Comparison of ENCODE assay signal across 27 mouse cellular contexts in the genomic region with DNA sequence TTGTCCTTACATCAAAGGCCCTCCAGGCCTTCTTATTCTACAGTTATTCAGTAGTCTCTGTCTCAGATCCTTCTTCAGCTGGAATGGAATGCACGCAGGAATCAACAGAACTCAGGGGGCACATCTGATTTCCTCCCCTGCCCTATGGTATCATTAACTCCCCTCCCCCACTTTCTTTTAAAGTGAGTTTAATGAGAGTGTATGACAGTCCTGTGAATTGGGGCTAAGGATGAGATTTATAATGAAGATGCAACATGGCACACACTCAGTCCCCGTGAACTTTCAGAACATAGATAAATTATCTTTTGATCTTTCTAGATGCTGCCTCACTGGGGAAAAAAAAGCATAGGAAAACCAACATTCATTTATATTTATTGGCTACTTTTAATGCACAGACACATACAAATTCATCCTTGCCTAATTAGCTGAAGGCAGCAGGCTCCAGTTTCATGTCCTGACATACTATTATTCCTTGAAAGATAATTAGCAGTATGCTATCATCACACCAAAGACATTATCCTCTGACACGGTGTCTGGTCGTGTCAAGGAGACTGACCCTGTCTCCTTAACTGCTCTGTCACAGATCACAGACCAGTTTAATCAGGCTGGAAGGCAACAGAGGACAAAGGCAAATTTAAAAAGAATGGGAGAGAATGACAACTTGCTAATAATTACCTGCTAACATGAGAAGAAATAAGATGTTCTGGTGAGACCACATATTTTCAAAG. TPM values are rescaled to one million over a fixed set of nuclear protein-coding genes. Genes with fewer than 3 reads are reported as not detected.
DNase-seq lines count a peak whose midpoint lies in the region; ATAC-seq lines count a peak whose summit lies in the region.
"Had no signal": no experiment of that assay in that cellular context is flagged by ENCODE, and none has a peak within 500 bp of the region (broad histone marks: within the 10 kb centered on the region; RNA-seq: fewer than 3 reads in every experiment).

No protein-coding gene starts in this region.

- H3K4me2 ChIP-seq in hindbrain, embryonic 12.5 days (replicated peaks) = no peak overlapping the region
- no peak overlapping the region for H3K4me2 ChIP-seq in hindbrain, embryonic 11.5 days (replicated peaks; ENCODE audit: low read depth, low read length)
- no peak overlapping the region for H3K4me2 ChIP-seq in midbrain, embryonic 11.5 days
- no peak overlapping the region for H3K4me2 ChIP-seq in midbrain, embryonic 13.5 days (replicated peaks)
- no peak overlapping the region for H3K4me2 ChIP-seq in neural tube, embryonic 14.5 days (ENCODE audit: low read depth, low read length)
- H3K4me2 ChIP-seq: embryonic facial prominence, embryonic 15.5 days; heart, embryonic 15.5 days; liver, embryonic 13.5 days had no signal

- no peak for DNase-seq in hindbrain, embryonic 11.5 days (ENCODE audit: low spot score)
- DNase-seq in midbrain, embryonic 11.5 days (ENCODE audit: low spot score, missing footprints) = no peak
- DNase-seq in midbrain, embryonic 10.5 days (ENCODE audit: low spot score) = no peak
- DNase-seq in natural killer cell, adult 2 months (ENCODE audit: low spot score in 2 of 2) = no peak
- DNase-seq: adrenal gland, adult 8-10 months; B cell, adult 2 months; cerebellum, adult 2 months; cerebellum, postnatal 36 days; embryo, embryonic 11 days; gastrocnemius, adult 2 months; heart, postnatal 36 days; kidney, adult 8-10 months; kidney, postnatal 36 days; liver, embryonic 13.5 days; lung, adult 2 months; retina, postnatal 1 day; right cerebral cortex, postnatal 25 days; spleen, adult 18-20 months had no signal

- H3K4me1 ChIP-seq in hindbrain, embryonic 12.5 days = no peaks in the 10 kb centered on the region
- H3K4me1 ChIP-seq in hindbrain, embryonic 11.5 days (replicated peaks; ENCODE audit: control insufficient read depth, insufficient read depth, low read length) = no peaks in the 10 kb centered on the region
- H3K4me1 ChIP-seq in midbrain, embryonic 11.5 days (ENCODE audit: control insufficient read depth, insufficient read depth, low read length) = no peaks in the 10 kb centered on the region
- H3K4me1 ChIP-seq in midbrain, embryonic 10.5 days = no peaks in the 10 kb centered on the region
- peaks cover 17% of the 10 kb centered on the region; the same call in 1 of the 2 replicates for H3K4me1 ChIP-seq in midbrain, embryonic 13.5 days (replicated peaks)
- no peaks in the 10 kb centered on the region for H3K4me1 ChIP-seq in neural tube, embryonic 14.5 days (ENCODE audit: control insufficient read depth, insufficient read depth, low read length)
- H3K4me1 ChIP-seq: embryonic facial prominence, embryonic 15.5 days; liver, embryonic 13.5 days had no signal

- no peak overlapping the region for H3K4me3 ChIP-seq in hindbrain, embryonic 12.5 days
- H3K4me3 ChIP-seq in hindbrain, embryonic 11.5 days (ENCODE audit: low read depth, low read length) = no peak overlapping the region
- no peak overlapping the region for H3K4me3 ChIP-seq in midbrain, embryonic 11.5 days (ENCODE audit: low read depth, low read length)
- no peak overlapping the region for H3K4me3 ChIP-seq in midbrain, embryonic 10.5 days
- H3K4me3 ChIP-seq in midbrain, embryonic 13.5 days (replicated peaks) = no peak overlapping the region
- no peak overlapping the region for H3K4me3 ChIP-seq in neural tube, embryonic 14.5 days (ENCODE audit: low read depth, low read length)
- H3K4me3 ChIP-seq: embryonic facial prominence, embryonic 15.5 days; gastrocnemius, adult 2 months; heart, embryonic 15.5 days; liver, embryonic 13.5 days had no signal

- ATAC-seq in hindbrain, embryonic 12.5 days (ENCODE audit: low FRiP score) = peak; percentile 61
- no peak for ATAC-seq in hindbrain, embryonic 11.5 days (ENCODE audit: low FRiP score)
- ATAC-seq in midbrain, embryonic 11.5 days (ENCODE audit: low FRiP score) = peak; percentile 61; the same call in 1 of the 2 replicates
- peak; percentile 63; the same call in 1 of the 2 replicates for ATAC-seq in midbrain, embryonic 13.5 days
- ATAC-seq in neural tube, embryonic 14.5 days (ENCODE audit: low read depth) = peak; percentile 57; the same call in 1 of the 2 replicates
- no peak for ATAC-seq in activated CD4-positive, CD25-positive, alpha-beta regulatory T cell, adult 4 months
- ATAC-seq: Patski had no signal

- H3K9ac ChIP-seq in hindbrain, embryonic 12.5 days = no peak overlapping the region
- no peak overlapping the region for H3K9ac ChIP-seq in hindbrain, embryonic 11.5 days (ENCODE audit: low read depth, low read length)
- no peak overlapping the region for H3K9ac ChIP-seq in midbrain, embryonic 11.5 days (ENCODE audit: low read length)
- H3K9ac ChIP-seq in midbrain, embryonic 13.5 days (replicated peaks) = no peak overlapping the region
- no peak overlapping the region for H3K9ac ChIP-seq in neural tube, embryonic 14.5 days (replicated peaks; ENCODE audit: low read depth, low read length)
- H3K9ac ChIP-seq: embryonic facial prominence, embryonic 15.5 days; heart, embryonic 15.5 days; liver, embryonic 13.5 days had no signal

- H3K27me3 ChIP-seq in hindbrain, embryonic 12.5 days = no peaks in the 10 kb centered on the region
- no peaks in the 10 kb centered on the region for H3K27me3 ChIP-seq in hindbrain, embryonic 11.5 days (ENCODE audit: control insufficient read depth, insufficient read depth, low read length)
- no peaks in the 10 kb centered on the region for H3K27me3 ChIP-seq in midbrain, embryonic 11.5 days (ENCODE audit: control insufficient read depth, insufficient read depth, low read length)
- H3K27me3 ChIP-seq in midbrain, embryonic 10.5 days (ENCODE audit: low read depth, poor library complexity, severe bottlenecking) = no peaks in the 10 kb centered on the region
- H3K27me3 ChIP-seq in midbrain, embryonic 13.5 days = no peaks in the 10 kb centered on the region
- no peaks in the 10 kb centered on the region for H3K27me3 ChIP-seq in neural tube, embryonic 14.5 days (ENCODE audit: control insufficient read depth, insufficient read depth, low read length)
- H3K27me3 ChIP-seq: CH12.LX; embryonic facial prominence, embryonic 15.5 days; heart, embryonic 15.5 days; liver, embryonic 13.5 days; Patski had no signal

- H3K27ac ChIP-seq in hindbrain, embryonic 12.5 days = no peak overlapping the region
- H3K27ac ChIP-seq in hindbrain, embryonic 11.5 days (ENCODE audit: low read depth, low read length) = no peak overlapping the region
- H3K27ac ChIP-seq in midbrain, embryonic 11.5 days (ENCODE audit: low read depth, low read length) = no peak overlapping the region
- no peak overlapping the region for H3K27ac ChIP-seq in midbrain, embryonic 10.5 days (replicated peaks)
- H3K27ac ChIP-seq in midbrain, embryonic 13.5 days = no peak overlapping the region
- H3K27ac ChIP-seq in neural tube, embryonic 14.5 days (ENCODE audit: low read depth, low read length) = no peak overlapping the region
- H3K27ac ChIP-seq: embryonic facial prominence, embryonic 15.5 days; gastrocnemius, adult 2 months; heart, embryonic 15.5 days; liver, embryonic 13.5 days had no signal

- no peaks in the 10 kb centered on the region for H3K9me3 ChIP-seq in hindbrain, embryonic 12.5 days (replicated peaks)
- no peaks in the 10 kb centered on the region for H3K9me3 ChIP-seq in hindbrain, embryonic 11.5 days (ENCODE audit: control insufficient read depth, low read length)
- H3K9me3 ChIP-seq in midbrain, embryonic 11.5 days (ENCODE audit: control insufficient read depth, low read length) = no peaks in the 10 kb centered on the region
- no peaks in the 10 kb centered on the region for H3K9me3 ChIP-seq in midbrain, embryonic 10.5 days (replicated peaks)
- no peaks in the 10 kb centered on the region for H3K9me3 ChIP-seq in midbrain, embryonic 13.5 days
- H3K9me3 ChIP-seq in neural tube, embryonic 14.5 days (ENCODE audit: control insufficient read depth, low read length) = no peaks in the 10 kb centered on the region
- H3K9me3 ChIP-seq: embryonic facial prominence, embryonic 15.5 days; G1E; heart, embryonic 15.5 days; liver, embryonic 13.5 days had no signal

- 53% methylated on average over 4 of the region's 4 CpGs for WGBS in hindbrain, embryonic 12.5 days
- 68% methylated on average over 4 of the region's 4 CpGs for WGBS in hindbrain, embryonic 11.5 days
- WGBS in midbrain, embryonic 11.5 days = 66% methylated on average over 4 of the region's 4 CpGs
- WGBS in midbrain, embryonic 10.5 days = 66% methylated on average over 4 of the region's 4 CpGs
- WGBS in midbrain, embryonic 13.5 days = 37% methylated on average over 4 of the region's 4 CpGs
- 40% methylated on average over 4 of the region's 4 CpGs for WGBS in neural tube, embryonic 14.5 days

- H3K36me3 ChIP-seq in hindbrain, embryonic 12.5 days = no peaks in the 10 kb centered on the region
- no peaks in the 10 kb centered on the region for H3K36me3 ChIP-seq in hindbrain, embryonic 11.5 days (ENCODE audit: control insufficient read depth, insufficient read depth, low read length)
- no peaks in the 10 kb centered on the region for H3K36me3 ChIP-seq in midbrain, embryonic 11.5 days (ENCODE audit: control insufficient read depth, insufficient read depth, low read length)
- no peaks in the 10 kb centered on the region for H3K36me3 ChIP-seq in midbrain, embryonic 10.5 days
- no peaks in the 10 kb centered on the region for H3K36me3 ChIP-seq in midbrain, embryonic 13.5 days
- H3K36me3 ChIP-seq in neural tube, embryonic 14.5 days (ENCODE audit: control insufficient read depth, insufficient read depth, low read length) = no peaks in the 10 kb centered on the region
- H3K36me3 ChIP-seq: embryonic facial prominence, embryonic 15.5 days; G1E; heart, embryonic 15.5 days; liver, embryonic 13.5 days had no signal

RNA-seq across cellular contexts. Expression of a gene that starts 39.2 kb away (rescaled TPM):
- 2.7 and 2.8 TPM in 2 replicates for polyA plus RNA-seq in hindbrain, embryonic 12.5 days (2016; fragmentation: Nextera tagmentation; extraction: Ambion mirVana)
- polyA plus RNA-seq in hindbrain, embryonic 11.5 days (2014; fragmentation: Nextera tagmentation; extraction: Ambion mirVana) = 1.2 and 1.9 TPM in 2 replicates
- 1.3 TPM in 2 replicates for polyA plus RNA-seq in midbrain, embryonic 11.5 days (2014; fragmentation: Nextera tagmentation; extraction: Ambion mirVana)
- 0.49 and 0.88 TPM in 2 replicates for polyA plus RNA-seq in midbrain, embryonic 10.5 days (2016; fragmentation: Nextera tagmentation; extraction: Ambion mirVana)
- 4.0 and 4.6 TPM in 2 replicates for polyA plus RNA-seq in midbrain, embryonic 13.5 days (2015; fragmentation: Nextera tagmentation; extraction: Ambion mirVana)
- polyA plus RNA-seq in neural tube, embryonic 14.5 days (2014; fragmentation: Nextera tagmentation; extraction: Ambion mirVana) = 9.3 and 12.5 TPM in 2 replicates
- under 1 TPM; 0.25 to 0.30 TPM for polyA plus RNA-seq in activated CD4-positive, CD25-positive, alpha-beta regulatory T cell, adult 4 months (2017; shearing (Covaris generic))
- polyA plus RNA-seq: G1E had no signal

Comparison
In these comparisons a context has a peak if more than half of its experiments do, and no peak if none do; other contexts are left out.
1. ATAC-seq: peak in hindbrain, embryonic 12.5 days (single experiment), midbrain, embryonic 11.5 days (single experiment), midbrain, embryonic 13.5 days (single experiment) and neural tube, embryonic 14.5 days (single experiment); none in hindbrain, embryonic 11.5 days (single experiment) and activated CD4-positive, CD25-positive, alpha-beta regulatory T cell, adult 4 months (single experiment).